Mouse (Mus musculus): ENCODE measurements at regions not wholly inside any gene's neighbourhood (a gene's known extent, or its start where the extent isn't known, plus 50 kb on each side); places are given as distances from the start of the nearest gene placed in this dataset.
A peak's percentile ranks its signal among the peaks of the same experiment; 100 is the strongest.

DNA sequence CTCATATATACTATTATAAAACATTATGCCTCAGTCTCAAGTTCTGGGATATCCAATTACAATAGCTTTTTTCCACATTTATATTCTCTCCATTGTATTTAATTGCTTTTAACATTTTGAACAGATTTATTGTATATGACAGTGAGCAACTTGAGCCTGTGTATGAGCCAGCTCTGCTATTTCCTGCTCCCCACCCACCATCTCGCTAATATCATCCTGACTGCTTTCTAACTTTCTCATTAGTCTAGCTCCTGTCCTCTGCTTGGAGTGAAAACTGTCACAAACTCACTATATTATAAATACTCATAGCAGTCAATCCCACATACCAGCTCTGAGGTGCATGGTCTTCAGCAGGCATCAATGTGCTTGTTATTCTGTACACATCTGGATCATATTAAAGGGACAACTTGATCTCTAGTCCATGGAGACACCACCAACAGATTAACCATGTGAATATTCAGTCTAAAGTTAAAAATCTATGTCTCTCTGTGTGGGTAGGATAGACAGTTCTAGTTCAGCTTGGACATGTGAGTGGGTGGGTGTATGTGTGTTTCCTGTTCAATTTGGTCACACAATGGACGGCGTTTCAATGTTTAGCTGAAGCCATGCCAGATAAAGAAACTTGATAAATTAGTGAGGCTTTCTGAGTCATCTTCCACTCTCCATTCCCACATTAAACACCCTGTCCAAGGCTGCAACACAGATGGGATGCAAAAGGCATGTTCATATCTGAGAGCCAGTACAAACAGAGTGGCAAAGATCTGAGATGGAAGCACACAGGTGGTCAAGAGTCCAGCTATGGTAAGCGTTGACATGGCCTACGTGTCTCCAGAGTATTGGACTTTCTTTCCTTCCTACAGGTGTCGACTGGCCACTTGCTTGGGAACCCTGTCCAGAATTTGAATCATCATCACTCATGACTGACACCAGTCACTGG is 616.1 kb upstream of the Clint1 start:
- no peak overlapping the region for H3K4me3 ChIP-seq
- H3K36me3 ChIP-seq = no peaks in the 10 kb centered on the region
- H3K27me3 ChIP-seq (ENCODE audit: insufficient read depth, poor library complexity, severe bottlenecking) = no peaks in the 10 kb centered on the region
- no peak overlapping the region for H3K27ac ChIP-seq
- DNase-seq (ENCODE audit: low spot score) = no peak
- peaks cover 9% of the 10 kb centered on the region; the same call in 1 of the 2 replicates for H3K4me1 ChIP-seq (replicated peaks)
- H3K9me3 ChIP-seq = no peaks in the 10 kb centered on the region
- WGBS = 77% methylated on average over 6 of the region's 6 CpGs

GRCm38 (mm10) chr11:45237056-45237455 is 614.8 kb upstream of the Clint1 start:
- no peak for DNase-seq (ENCODE audit: low spot score)
- Histone ChIP-seq H3K4me3 (no peak overlapping the region), H3K4me1 (replicated peaks) (peaks cover 11% of the 10 kb centered on the region; the same call in 1 of the 2 replicates), H3K27ac (no peak overlapping the region), H3K36me3 (no peaks in the 10 kb centered on the region), H3K27me3 (ENCODE audit: insufficient read depth, poor library complexity, severe bottlenecking) (no peaks in the 10 kb centered on the region), H3K9me3 (no peaks in the 10 kb centered on the region)
- 75% methylated on average over 4 of the region's 4 CpGs for WGBS

DNA sequence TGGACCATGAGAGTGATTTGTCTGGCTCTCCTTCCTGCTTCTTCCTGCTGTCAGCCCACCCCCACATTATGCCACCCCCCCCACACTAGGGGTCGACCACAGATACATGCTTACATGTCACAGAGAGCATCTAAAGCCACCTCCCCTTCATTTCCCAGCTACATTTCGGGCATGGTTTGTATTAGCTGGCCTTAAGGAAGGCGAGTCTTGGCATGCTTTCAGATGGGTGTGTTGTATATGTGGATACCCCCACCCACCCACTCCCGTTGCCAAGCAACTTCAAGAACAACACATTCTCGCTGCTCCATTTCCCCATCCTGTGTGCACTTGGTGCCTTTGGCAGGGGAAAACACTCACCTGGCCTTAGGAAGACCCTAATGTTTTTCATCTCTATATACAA is 612.8 kb upstream of the Clint1 start:
- Histone ChIP-seq H3K4me1 (replicated peaks) (peaks cover 11% of the 10 kb centered on the region; the same call in 1 of the 2 replicates), H3K36me3 (no peaks in the 10 kb centered on the region), H3K27ac (no peak overlapping the region), H3K9me3 (no peaks in the 10 kb centered on the region), H3K4me3 (no peak overlapping the region), H3K27me3 (ENCODE audit: insufficient read depth, poor library complexity, severe bottlenecking) (no peaks in the 10 kb centered on the region)
- DNase-seq (ENCODE audit: low spot score) = no peak
- 71% methylated on average over 5 of the region's 5 CpGs for WGBS

GRCm38 (mm10) chr11:45240419-45240818 is 611.4 kb upstream of the Clint1 start:
- Histone ChIP-seq H3K27me3 (ENCODE audit: insufficient read depth, poor library complexity, severe bottlenecking) (no peaks in the 10 kb centered on the region), H3K27ac (no peak overlapping the region)

DNA sequence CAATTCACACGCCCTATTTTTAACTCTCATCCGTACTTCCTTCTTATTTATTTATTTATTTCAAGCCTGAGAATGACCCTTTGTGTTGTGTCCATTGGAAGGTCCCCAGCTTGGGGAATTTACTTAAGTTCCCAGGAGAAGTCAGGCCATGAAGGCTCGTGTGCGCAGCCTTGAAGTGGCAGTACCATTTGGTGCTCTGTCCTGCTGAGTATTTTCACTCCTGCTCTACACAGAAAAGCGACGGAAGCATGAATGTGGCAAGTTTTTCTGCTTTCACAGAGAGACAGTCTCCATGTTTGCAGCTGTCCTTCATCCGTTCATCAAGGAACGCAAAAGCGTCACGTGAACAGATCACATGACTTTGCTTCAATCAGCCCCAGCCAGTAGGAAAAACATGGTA is 610.2 kb upstream of the Clint1 start:
- 77% methylated on average over 10 of the region's 10 CpGs for WGBS
- no peak for DNase-seq (ENCODE audit: low spot score)
- Histone ChIP-seq H3K27me3 (ENCODE audit: insufficient read depth, poor library complexity, severe bottlenecking) (no peaks in the 10 kb centered on the region), H3K4me1 (replicated peaks) (peaks cover 11% of the 10 kb centered on the region; the same call in 1 of the 2 replicates), H3K4me3 (no peak overlapping the region), H3K36me3 (no peaks in the 10 kb centered on the region), H3K9me3 (no peaks in the 10 kb centered on the region), H3K27ac (no peak overlapping the region)

More at GRCm38 (mm10) chr11:45240419-45240818, 611.4 kb upstream of the Clint1 start:
- no peaks in the 10 kb centered on the region for H3K36me3 ChIP-seq
- H3K4me3 ChIP-seq = no peak overlapping the region
- no peaks in the 10 kb centered on the region for H3K9me3 ChIP-seq
- WGBS = 55% methylated on average over 3 of the region's 3 CpGs
- DNase-seq (ENCODE audit: low spot score) = no peak
- H3K4me1 ChIP-seq (replicated peaks) = peaks cover 11% of the 10 kb centered on the region; the same call in 1 of the 2 replicates

- Histone ChIP-seq H3K9me3 (no peaks in the 10 kb centered on the region), H3K36me3 (no peaks in the 10 kb centered on the region), H3K27me3 (ENCODE audit: insufficient read depth, poor library complexity, severe bottlenecking) (no peaks in the 10 kb centered on the region), H3K27ac (no peak overlapping the region), H3K4me3 (no peak overlapping the region), H3K4me1 (replicated peaks) (0 out of 2 replicates have a peak, but pooled peaks cover 2% of the 10 kb centered on the region)
- 79% methylated on average over 2 of the region's 2 CpGs for WGBS
- DNase-seq (ENCODE audit: low spot score) = no peak
Observed at GRCm38 (mm10) chr11:45244796-45245195, 607.1 kb upstream of the Clint1 start.

DNA sequence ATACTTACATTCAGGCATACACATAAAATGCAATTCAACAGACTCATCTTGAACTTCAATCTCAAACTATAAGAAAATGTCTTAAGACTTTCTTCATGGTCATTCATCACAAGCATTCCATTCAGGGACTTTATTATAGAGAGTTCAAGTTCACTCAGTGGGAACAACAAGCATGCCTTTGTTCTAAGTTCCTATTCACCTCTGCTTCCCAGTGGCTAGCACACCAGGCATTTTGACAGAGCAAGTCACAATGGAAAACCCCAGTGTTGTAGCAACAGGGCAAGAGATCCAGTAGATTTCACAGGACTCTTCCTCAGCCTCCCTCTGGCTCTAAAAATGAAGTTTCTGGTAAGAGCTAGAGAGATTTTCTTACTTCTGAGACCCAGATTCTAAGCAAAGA is 595.8 kb upstream of the Clint1 start:
- no peak for DNase-seq (ENCODE audit: low spot score)
- Histone ChIP-seq H3K4me3 (no peak overlapping the region), H3K27ac (no peak overlapping the region), H3K36me3 (no peaks in the 10 kb centered on the region), H3K4me1 (replicated peaks) (no peaks in the 10 kb centered on the region; the same call in none of the 2 replicates), H3K27me3 (ENCODE audit: insufficient read depth, poor library complexity, severe bottlenecking) (no peaks in the 10 kb centered on the region), H3K9me3 (peaks cover 6% of the 10 kb centered on the region; the same call in 1 of the 2 replicates)

DNA sequence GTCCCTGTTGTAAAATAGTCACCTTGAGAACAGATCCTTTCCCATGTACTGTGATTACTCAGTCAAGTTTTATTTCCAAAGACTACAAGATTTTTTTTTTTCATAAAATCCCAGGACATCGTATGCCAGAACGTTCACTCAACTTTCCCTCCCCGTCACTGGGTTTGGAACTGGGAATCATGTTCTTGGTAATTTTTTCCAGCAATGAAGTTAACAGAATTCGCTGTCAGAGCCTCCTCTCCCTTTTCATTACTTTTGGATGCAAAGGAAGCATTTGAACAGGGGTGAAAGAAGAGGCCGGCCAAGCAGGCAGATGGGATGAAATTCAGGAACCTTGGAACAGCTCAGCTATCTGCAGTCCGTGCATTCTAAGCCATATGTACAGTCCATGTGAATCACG is 589.7 kb upstream of the Clint1 start:
- H3K27ac ChIP-seq = no peak overlapping the region
- no peaks in the 10 kb centered on the region for H3K4me1 ChIP-seq (replicated peaks)
- H3K36me3 ChIP-seq = no peaks in the 10 kb centered on the region
- H3K4me3 ChIP-seq = no peak overlapping the region
- no peak for DNase-seq (ENCODE audit: low spot score)
- H3K27me3 ChIP-seq (ENCODE audit: insufficient read depth, poor library complexity, severe bottlenecking) = no peaks in the 10 kb centered on the region
- no peaks in the 10 kb centered on the region for H3K9me3 ChIP-seq
- 91% methylated on average over 7 of the region's 7 CpGs for WGBS

DNA sequence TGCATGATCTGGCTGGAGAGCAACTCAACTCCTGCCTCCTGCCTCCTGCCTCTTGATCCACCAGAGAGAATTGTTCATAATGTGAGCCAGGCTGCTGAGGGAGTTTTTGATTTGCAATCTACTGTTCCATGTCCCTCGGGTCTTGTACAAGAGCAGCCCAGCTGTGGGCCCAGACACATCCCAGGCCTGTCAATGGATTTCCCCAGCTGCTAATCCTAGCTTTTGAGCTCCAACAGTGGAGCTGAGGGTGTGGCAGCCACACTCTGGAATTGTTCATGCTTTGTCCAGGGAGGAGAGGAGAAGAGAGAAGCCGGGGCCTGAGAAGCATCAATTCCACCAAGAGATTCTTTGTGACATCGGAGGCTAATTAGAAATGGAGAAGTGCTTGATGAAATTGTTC is 587.9 kb upstream of the Clint1 start:
- WGBS = 74% methylated on average over 3 of the region's 3 CpGs
- Histone ChIP-seq H3K4me1 (replicated peaks) (no peaks in the 10 kb centered on the region), H3K36me3 (no peaks in the 10 kb centered on the region), H3K27ac (peak overlapping the region; percentile 0; the same call in 1 of the 2 replicates), H3K9me3 (no peaks in the 10 kb centered on the region), H3K4me3 (no peak overlapping the region), H3K27me3 (ENCODE audit: insufficient read depth, poor library complexity, severe bottlenecking) (no peaks in the 10 kb centered on the region)
- no peak for DNase-seq (ENCODE audit: low spot score)

- Histone ChIP-seq H3K27ac (no peak overlapping the region), H3K36me3 (no peaks in the 10 kb centered on the region), H3K4me3 (no peak overlapping the region), H3K9me3 (no peaks in the 10 kb centered on the region), H3K4me1 (replicated peaks) (no peaks in the 10 kb centered on the region), H3K27me3 (ENCODE audit: insufficient read depth, poor library complexity, severe bottlenecking) (no peaks in the 10 kb centered on the region)
- 92% methylated on average over 17 of the region's 17 CpGs for WGBS
- DNase-seq (ENCODE audit: low spot score) = no peak
Observed at GRCm38 (mm10) chr11:45265171-45265988, 586.5 kb upstream of the Clint1 start.

GRCm38 (mm10) chr11:45265989-45266302 is 585.9 kb upstream of the Clint1 start:
- Histone ChIP-seq H3K36me3 (no peaks in the 10 kb centered on the region), H3K4me3 (no peak overlapping the region), H3K4me1 (replicated peaks) (no peaks in the 10 kb centered on the region), H3K27me3 (ENCODE audit: insufficient read depth, poor library complexity, severe bottlenecking) (no peaks in the 10 kb centered on the region), H3K27ac (no peak overlapping the region), H3K9me3 (no peaks in the 10 kb centered on the region)
- no peak for DNase-seq (ENCODE audit: low spot score)
- WGBS = 92% methylated on average over 4 of the region's 4 CpGs

- no peaks in the 10 kb centered on the region for H3K27me3 ChIP-seq (ENCODE audit: insufficient read depth, poor library complexity, severe bottlenecking)
- H3K27ac ChIP-seq = no peak overlapping the region
- 89% methylated on average over 5 of the region's 5 CpGs for WGBS
Observed at GRCm38 (mm10) chr11:45269215-45269614, 582.6 kb upstream of the Clint1 start.

DNA sequence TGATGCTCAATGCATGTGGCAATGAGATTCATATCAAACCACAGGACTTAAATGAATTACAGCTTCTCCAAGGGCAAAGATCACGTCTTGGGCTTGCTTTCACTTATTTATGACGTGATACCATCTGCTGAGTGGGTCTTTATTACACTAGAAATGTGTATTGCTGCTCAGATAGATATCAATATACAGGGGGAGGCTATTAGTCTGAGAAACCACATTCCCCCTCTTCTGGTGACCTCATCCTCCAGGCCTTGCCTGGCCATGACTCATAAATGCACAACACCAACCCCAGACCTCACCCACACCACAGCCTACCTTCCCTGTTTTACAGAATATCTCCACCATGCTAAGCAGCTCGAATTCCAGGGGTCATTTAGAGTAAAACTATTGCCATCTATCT is 580.6 kb upstream of the Clint1 start:
- no peak for DNase-seq (ENCODE audit: low spot score)
- H3K27ac ChIP-seq = no peak overlapping the region
- H3K4me1 ChIP-seq (replicated peaks) = no peaks in the 10 kb centered on the region
- 64% methylated on average over 3 of the region's 3 CpGs for WGBS
- no peaks in the 10 kb centered on the region for H3K27me3 ChIP-seq (ENCODE audit: insufficient read depth, poor library complexity, severe bottlenecking)
- no peaks in the 10 kb centered on the region for H3K36me3 ChIP-seq
- H3K4me3 ChIP-seq = no peak overlapping the region
- no peaks in the 10 kb centered on the region for H3K9me3 ChIP-seq

More at GRCm38 (mm10) chr11:45269215-45269614, 582.6 kb upstream of the Clint1 start:
- Histone ChIP-seq H3K9me3 (no peaks in the 10 kb centered on the region), H3K4me3 (no peak overlapping the region), H3K36me3 (no peaks in the 10 kb centered on the region), H3K4me1 (replicated peaks) (no peaks in the 10 kb centered on the region)
- DNase-seq (ENCODE audit: low spot score) = no peak
